Mouse (Mus musculus): ENCODE measurements around the gene Atf6. TPM values are rescaled to one million over a fixed set of nuclear protein-coding genes. Genes with fewer than 3 reads are reported as not detected.

Gene Atf6
- total and polyA plus RNA-seq, 2 experiments from 2014 or later = 6.1 to 15.7 TPM

- Histone ChIP-seq H3K4me2 (ENCODE audit: low read depth, low read length) (peak overlapping the region; percentile 86), H3K27me3 (ENCODE audit: insufficient read depth, low read length) (peaks cover 3% of the 10 kb centered on the region; the same call in 1 of the 2 replicates), H3K9me3 (ENCODE audit: low read length) (no peaks in the 10 kb centered on the region), H3K27ac (no peak overlapping the region), H3K4me3 (ENCODE audit: low read length) (peak overlapping the region; percentile 56), H3K36me3 (ENCODE audit: insufficient read depth, low read length) (no peaks in the 10 kb centered on the region), H3K9ac (replicated peaks; ENCODE audit: low read length) (peak overlapping the region; percentile 61), H3K4me1 (ENCODE audit: insufficient read depth, low read length) (peaks cover 3% of the 10 kb centered on the region; the same call in 1 of the 2 replicates)
- ATAC-seq (no peak), DNase-seq (ENCODE audit: low spot score) (peak; percentile 2)
- no peak for TF ChIP-seq CTCF (IDR thresholded peaks at IDR 0.05; ENCODE audit: low read depth)
- 19% methylated on average over 11 of the region's 11 CpGs for WGBS
Observed at GRCm38 (mm10) chr1:170907111-170907455, 39.5 kb upstream of the Atf6 start.

- H3K4me3 ChIP-seq (ENCODE audit: low read length) = no peak overlapping the region
- no peak overlapping the region for H3K4me2 ChIP-seq (ENCODE audit: low read depth, low read length)
- no peaks in the 10 kb centered on the region for H3K9me3 ChIP-seq (ENCODE audit: low read length)
- WGBS = 82% methylated on average over 5 of the region's 5 CpGs
- DNase-seq (ENCODE audit: low spot score) (no peak), ATAC-seq (no peak)
- H3K27ac ChIP-seq = no peak overlapping the region
- H3K27me3 ChIP-seq (ENCODE audit: insufficient read depth, low read length) = peaks cover 3% of the 10 kb centered on the region; the same call in 1 of the 2 replicates
- no peak overlapping the region for H3K9ac ChIP-seq (replicated peaks; ENCODE audit: low read length)
- no peaks in the 10 kb centered on the region for H3K36me3 ChIP-seq (ENCODE audit: insufficient read depth, low read length)
- TF ChIP-seq CTCF (IDR thresholded peaks at IDR 0.05; ENCODE audit: low read depth) = no peak
- H3K4me1 ChIP-seq (ENCODE audit: insufficient read depth, low read length) = peaks cover 1% of the 10 kb centered on the region; the same call in 1 of the 2 replicates
Observed at GRCm38 (mm10) chr1:170903485-170903884, 35.9 kb upstream of the Atf6 start.

GRCm38 (mm10) chr1:170901536-170902238 is 34.1 kb upstream of the Atf6 start:
- ATAC-seq = peak; percentile 67

GRCm38 (mm10) chr1:170900799-170901467 is 33.4 kb upstream of the Atf6 start:
- Histone ChIP-seq H3K4me3 (ENCODE audit: low read length) (no peak overlapping the region), H3K4me1 (ENCODE audit: insufficient read depth, low read length) (no peaks in the 10 kb centered on the region), H3K4me2 (ENCODE audit: low read depth, low read length) (peak overlapping the region; percentile 11; the same call in 1 of the 2 replicates), H3K9ac (replicated peaks; ENCODE audit: low read length) (no peak overlapping the region), H3K9me3 (ENCODE audit: low read length) (no peaks in the 10 kb centered on the region), H3K36me3 (ENCODE audit: insufficient read depth, low read length) (no peaks in the 10 kb centered on the region), H3K27ac (no peak overlapping the region), H3K27me3 (ENCODE audit: insufficient read depth, low read length) (peaks cover 3% of the 10 kb centered on the region; the same call in 1 of the 2 replicates)
- ATAC-seq (peak; percentile 54; the same call in 1 of the 2 replicates), DNase-seq (ENCODE audit: low spot score) (peak; percentile 84)
- peak; percentile 62 for TF ChIP-seq CTCF (IDR thresholded peaks at IDR 0.05; ENCODE audit: low read depth)
- 34% methylated on average over 10 of the region's 10 CpGs for WGBS

More at GRCm38 (mm10) chr1:170901536-170902238, 34.1 kb upstream of the Atf6 start:
- Histone ChIP-seq H3K4me1 (ENCODE audit: insufficient read depth, low read length) (no peaks in the 10 kb centered on the region), H3K27me3 (ENCODE audit: insufficient read depth, low read length) (peaks cover 3% of the 10 kb centered on the region; the same call in 1 of the 2 replicates), H3K27ac (no peak overlapping the region), H3K9ac (replicated peaks; ENCODE audit: low read length) (no peak overlapping the region), H3K4me3 (ENCODE audit: low read length) (no peak overlapping the region), H3K9me3 (ENCODE audit: low read length) (no peaks in the 10 kb centered on the region), H3K36me3 (ENCODE audit: insufficient read depth, low read length) (no peaks in the 10 kb centered on the region), H3K4me2 (ENCODE audit: low read depth, low read length) (peak overlapping the region; percentile 25; the same call in 1 of the 2 replicates)
- DNase-seq (ENCODE audit: low spot score) = peak; percentile 92
- WGBS = 28% methylated on average over 10 of the region's 10 CpGs
- peak; percentile 85 for TF ChIP-seq CTCF (IDR thresholded peaks at IDR 0.05; ENCODE audit: low read depth)

GRCm38 (mm10) chr1:170898413-170899075 is 31.0 kb upstream of the Atf6 start:
- Histone ChIP-seq H3K4me3 (ENCODE audit: low read length) (no peak overlapping the region), H3K4me2 (ENCODE audit: low read depth, low read length) (no peak overlapping the region), H3K9me3 (ENCODE audit: low read length) (no peaks in the 10 kb centered on the region), H3K4me1 (ENCODE audit: insufficient read depth, low read length) (no peaks in the 10 kb centered on the region), H3K36me3 (ENCODE audit: insufficient read depth, low read length) (no peaks in the 10 kb centered on the region), H3K9ac (replicated peaks; ENCODE audit: low read length) (no peak overlapping the region), H3K27ac (no peak overlapping the region), H3K27me3 (ENCODE audit: insufficient read depth, low read length) (no peaks in the 10 kb centered on the region)
- 76% methylated on average over 16 of the region's 16 CpGs for WGBS
- no peak for TF ChIP-seq CTCF (IDR thresholded peaks at IDR 0.05; ENCODE audit: low read depth)
- ATAC-seq = no peak
- DNase-seq (ENCODE audit: low spot score) = no peak

GRCm38 (mm10) chr1:170896651-170897281 is 29.2 kb upstream of the Atf6 start:
- Histone ChIP-seq H3K36me3 (ENCODE audit: insufficient read depth, low read length) (no peaks in the 10 kb centered on the region), H3K27me3 (ENCODE audit: insufficient read depth, low read length) (no peaks in the 10 kb centered on the region), H3K4me2 (ENCODE audit: low read depth, low read length) (no peak overlapping the region), H3K9ac (replicated peaks; ENCODE audit: low read length) (no peak overlapping the region), H3K27ac (no peak overlapping the region), H3K4me3 (ENCODE audit: low read length) (no peak overlapping the region), H3K4me1 (ENCODE audit: insufficient read depth, low read length) (no peaks in the 10 kb centered on the region), H3K9me3 (ENCODE audit: low read length) (no peaks in the 10 kb centered on the region)
- no peak for DNase-seq (ENCODE audit: low spot score)
- WGBS = 85% methylated on average over 5 of the region's 5 CpGs
- TF ChIP-seq CTCF (IDR thresholded peaks at IDR 0.05; ENCODE audit: low read depth) = no peak
- no peak for ATAC-seq
